Mouse (Mus musculus) gonadal fat pad, adult 2 months (tissue): ENCODE measurements around the gene Fmnl1. TPM values are rescaled to one million over a fixed set of nuclear protein-coding genes. Genes with fewer than 3 reads are reported as not detected.

Experiments
- DNase-seq: peaks from one replicate; pipeline ENCODE4 v3.0.0-alpha.2; 2012; ENCODE audit warnings: low read depth
- polyA plus RNA-seq: library from polyadenylated mRNA; depleted of rRNA; stranded (reverse); fragments of >200 nt; gene quantifications from 2 replicates; pipeline ENCODE4 v1.2.3, GENCODE M21; 2012

Gene Fmnl1
- polyA plus RNA-seq, 1 experiment, result 6.7 TPM

- no peak for DNase-seq
Measured at GRCm38 (mm10) chr11:103181911-103182310, 11.0 kb downstream of the Fmnl1 start.

- no peak for DNase-seq
Measured at GRCm38 (mm10) chr11:103184891-103185290, 14.0 kb downstream of the Fmnl1 start.

GRCm38 (mm10) chr11:103192230-103192955 lies 21.5 kb downstream of the Fmnl1 start:
- no peak for DNase-seq

DNA sequence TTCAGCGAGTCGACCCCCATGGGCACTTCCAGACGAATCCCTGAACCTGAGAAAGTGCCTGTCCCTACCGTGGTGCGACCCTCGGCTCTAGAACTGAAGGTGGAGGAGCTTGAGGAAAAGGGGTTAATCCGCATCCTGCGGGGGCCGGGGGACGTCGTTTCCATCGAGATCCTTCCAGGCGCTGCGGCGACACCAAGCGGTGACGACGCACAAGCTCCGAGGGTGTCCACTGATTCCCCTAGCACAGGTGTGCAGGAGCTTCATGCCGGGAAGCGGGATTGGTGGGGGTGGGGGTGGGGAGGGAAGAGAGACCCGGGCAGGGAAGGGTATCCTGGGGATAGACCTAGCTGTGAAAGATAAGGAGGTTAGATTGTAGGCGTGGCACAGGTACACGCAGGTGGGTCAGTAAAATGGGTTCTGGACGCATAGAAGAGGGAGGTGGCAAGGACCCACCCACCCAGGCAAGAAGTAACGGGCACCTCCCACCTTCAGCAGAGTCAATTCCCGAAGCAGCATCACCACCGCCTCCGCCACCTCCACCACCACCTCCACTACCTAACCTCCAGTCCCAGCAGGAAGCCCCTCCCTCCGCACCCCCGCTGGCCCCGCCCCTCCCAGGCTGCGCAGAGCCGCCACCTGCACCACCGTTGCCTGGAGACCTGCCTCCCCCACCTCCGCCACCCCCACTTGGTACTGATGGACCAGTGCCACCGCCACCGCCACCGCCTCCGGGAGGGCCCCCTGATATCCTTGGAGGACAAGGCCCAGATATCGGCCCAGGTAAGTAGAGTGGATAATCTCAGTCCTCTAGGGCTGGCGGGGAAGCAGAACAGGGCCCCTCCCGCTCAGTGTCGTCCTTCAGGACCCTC lies 22.3 kb downstream of the Fmnl1 start:
- DNase-seq, result no peak

DNA sequence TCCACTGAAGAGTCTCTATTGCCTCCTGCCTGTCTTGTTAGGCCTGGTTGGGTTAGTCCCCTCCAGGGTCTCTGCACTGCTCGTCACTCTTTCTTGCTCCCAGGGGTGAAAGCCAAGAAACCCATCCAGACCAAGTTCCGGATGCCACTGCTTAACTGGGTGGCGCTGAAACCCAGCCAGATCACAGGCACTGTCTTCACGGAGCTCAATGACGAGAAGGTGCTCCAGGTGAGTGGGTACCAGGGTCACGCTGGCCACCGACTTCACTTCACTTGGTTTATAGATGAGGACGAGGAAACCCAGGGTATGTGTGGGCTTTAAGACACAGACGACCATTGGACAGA lies 22.9 kb downstream of the Fmnl1 start:
- no peak for DNase-seq

GRCm38 (mm10) chr11:103195236-103195635 lies 24.3 kb downstream of the Fmnl1 start:
- DNase-seq, result no peak

DNA sequence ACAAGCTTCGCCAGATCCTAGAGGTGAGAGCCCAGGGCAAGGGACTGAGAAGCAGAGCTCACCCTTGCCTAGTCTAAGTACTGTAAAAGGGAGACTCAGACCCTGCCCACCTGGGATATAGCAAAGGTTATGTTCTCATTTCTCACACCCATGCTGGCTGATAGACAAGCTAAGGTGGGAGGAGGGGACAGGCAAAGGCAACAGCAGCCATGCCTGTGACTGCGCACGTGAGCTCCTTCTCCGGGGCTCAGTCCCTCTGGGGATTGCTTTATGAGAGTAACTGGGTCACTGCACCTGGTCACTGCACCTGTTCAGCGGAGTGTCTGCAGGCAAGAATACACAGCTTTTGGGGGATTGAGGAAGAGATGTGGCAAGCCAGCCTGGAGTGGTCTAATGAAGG lies 24.7 kb downstream of the Fmnl1 start:
- DNase-seq, result no peak

- DNase-seq, result no peak
Measured at GRCm38 (mm10) chr11:103197340-103197739, 26.4 kb downstream of the Fmnl1 start.

DNA sequence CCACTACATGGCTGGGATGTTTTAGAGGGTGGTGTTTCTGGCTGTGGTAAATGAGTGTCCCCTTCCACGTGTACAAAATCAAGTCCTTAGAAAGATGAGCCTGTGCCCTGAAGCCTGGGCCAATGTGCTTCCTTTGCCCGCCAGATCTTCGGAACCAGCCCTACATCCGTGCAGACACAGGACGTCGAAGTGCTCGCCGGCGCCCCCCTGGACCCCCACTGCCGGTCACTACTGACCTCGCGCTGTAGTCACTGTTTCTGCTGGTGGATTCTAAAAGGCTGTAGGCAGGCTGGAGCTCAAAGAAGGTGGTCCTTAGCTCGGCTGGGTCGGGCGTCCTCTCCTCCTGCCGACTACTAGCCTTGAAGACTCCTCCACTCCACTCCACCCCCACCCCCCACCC lies 27.4 kb downstream of the Fmnl1 start:
- no peak for DNase-seq

DNA sequence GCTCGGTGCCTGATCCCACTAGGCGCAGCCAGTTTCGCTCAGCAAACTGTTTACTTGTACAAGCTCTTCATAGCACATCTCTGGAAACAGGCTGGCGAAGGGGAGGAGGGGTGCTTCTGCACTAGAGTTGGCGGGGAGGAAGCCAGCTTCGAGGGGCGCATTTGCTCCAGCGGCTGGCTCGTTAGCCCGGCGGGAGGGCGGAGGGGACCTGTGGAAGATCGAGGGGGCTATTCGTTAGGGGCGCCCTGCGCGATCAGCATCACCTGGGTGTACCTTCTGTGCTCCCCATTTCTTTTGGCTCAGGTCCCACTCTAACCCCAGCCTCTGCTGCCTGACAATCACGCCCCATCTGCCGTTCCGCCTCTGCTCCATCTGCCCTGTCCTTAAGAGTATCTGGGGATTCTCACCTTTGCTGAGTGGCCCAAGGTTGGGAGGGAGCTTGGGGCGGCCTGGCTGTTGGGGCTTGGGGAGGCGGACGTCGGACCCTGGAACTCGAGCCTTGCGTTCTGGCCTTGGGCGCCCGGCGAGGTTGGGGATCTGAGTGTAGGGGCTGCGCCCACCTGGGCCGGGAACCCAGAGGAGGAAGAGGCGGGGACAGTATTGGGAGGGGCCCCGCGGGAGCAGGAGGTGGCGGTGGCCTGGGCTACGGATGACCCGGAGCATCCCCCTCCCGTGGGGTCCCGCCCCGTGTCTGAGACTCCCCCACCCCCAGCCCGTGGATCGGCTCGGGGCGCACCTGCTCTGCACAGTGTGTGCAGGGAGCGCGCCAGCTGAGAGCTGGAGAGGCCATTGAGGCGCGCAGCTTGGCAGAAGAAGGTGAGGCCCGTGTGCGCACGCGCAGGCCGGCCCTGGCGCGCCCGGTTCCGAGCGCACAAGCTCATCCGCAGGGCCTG lies 28.2 kb downstream of the Fmnl1 start:
- no peak for DNase-seq

DNA sequence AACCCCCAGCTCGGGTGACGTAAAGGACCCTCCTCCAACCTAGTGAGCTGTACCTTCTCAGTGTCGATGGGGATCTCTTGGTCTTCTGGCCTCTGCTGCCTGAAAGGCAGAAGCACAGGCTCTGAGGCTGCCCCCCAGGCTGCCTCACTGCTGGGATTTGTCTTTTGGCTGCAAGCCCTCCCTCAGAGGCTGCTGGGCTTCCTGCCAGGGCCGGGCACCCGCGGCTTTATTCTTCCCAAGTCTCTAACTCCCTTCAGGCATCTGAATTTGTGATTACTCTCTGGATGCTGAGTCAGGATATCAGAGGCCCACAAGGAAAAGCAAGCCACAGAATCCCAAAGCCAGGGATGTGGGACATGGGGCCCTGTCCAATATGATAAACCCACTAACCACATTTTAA lies 30.8 kb downstream of the Fmnl1 start:
- DNase-seq, result no peak

- no peak for DNase-seq
Measured at GRCm38 (mm10) chr11:103202376-103202775, 31.5 kb downstream of the Fmnl1 start.

GRCm38 (mm10) chr11:103206203-103206602 lies 35.3 kb downstream of the Fmnl1 start:
- no peak for DNase-seq

GRCm38 (mm10) chr11:103208458-103208857 lies 37.6 kb downstream of the Fmnl1 start, which contains the start of gene 1700023F06Rik:
Gene 1700023F06Rik (minus strand): TSS chr11:103208558.
- no peak for DNase-seq

DNA sequence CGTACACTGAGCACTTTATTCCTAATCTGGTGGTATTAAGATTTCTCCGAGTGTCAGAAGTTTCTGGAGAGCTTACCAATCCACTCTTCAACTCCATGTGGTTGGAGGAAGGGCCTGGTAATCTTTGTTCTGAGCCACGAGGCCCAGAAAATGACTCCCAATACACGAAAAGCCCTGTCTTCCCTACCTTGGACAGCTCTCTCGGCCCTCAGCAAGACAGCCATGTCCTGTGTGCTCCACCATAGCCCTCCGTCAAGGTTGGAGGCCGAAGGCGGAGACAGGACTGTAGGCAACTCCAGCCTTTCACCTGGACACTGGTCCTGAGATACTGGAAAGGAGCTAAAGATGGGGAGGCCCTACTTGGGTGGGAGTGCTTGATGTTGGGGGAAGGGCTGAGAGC lies 39.4 kb downstream of the Fmnl1 start:
- DNase-seq, result no peak

- no peak for DNase-seq
Measured at GRCm38 (mm10) chr11:103213712-103214111, 42.8 kb downstream of the Fmnl1 start.

GRCm38 (mm10) chr11:103215355-103215754 lies 44.4 kb downstream of the Fmnl1 start:
- DNase-seq, result no peak

- no peak for DNase-seq
Measured at GRCm38 (mm10) chr11:103217790-103218516, 47.0 kb downstream of the Fmnl1 start, which contains the start of gene Spata32. Gene Spata32 (minus strand): TSS chr11:103218432.

- no peak for DNase-seq
Measured at GRCm38 (mm10) chr11:103218517-103218901, 47.6 kb downstream of the Fmnl1 start.

GRCm38 (mm10) chr11:103219259-103219658 lies 48.4 kb downstream of the Fmnl1 start:
- DNase-seq, result no peak

DNA sequence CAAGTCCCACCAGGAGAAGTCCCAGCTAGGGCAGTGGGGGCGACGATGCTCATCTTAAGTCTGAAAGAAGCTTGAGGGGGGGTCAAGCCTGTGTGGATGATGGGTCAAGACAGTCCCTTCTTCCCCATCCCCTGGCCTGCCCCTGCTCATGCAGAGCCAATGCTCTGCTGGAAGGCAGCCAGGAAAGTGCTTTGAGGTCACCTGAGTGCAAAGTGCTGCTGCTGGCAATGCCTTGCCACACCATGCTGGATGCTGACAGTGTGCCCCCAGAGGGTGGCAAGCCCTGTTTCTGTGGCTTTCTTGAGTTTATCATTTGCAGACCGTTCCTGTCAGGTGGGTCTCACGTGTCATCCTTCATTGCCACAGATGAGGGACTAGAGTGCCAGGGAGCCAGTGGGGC lies 49.1 kb downstream of the Fmnl1 start:
- no peak for DNase-seq
